Mouse (Mus musculus) left cerebral cortex, adult 9 months (tissue): ENCODE measurements around the gene Hmgn2.
"Not testable (repeated sequence)": the region's sequence is repeated elsewhere in the genome, so short reads cannot be mapped to it uniquely, and the experiment has no call there.

Source experiments
- DNase-seq, 2 experiments: peaks; one replicate each; pipeline ENCODE4 v3.0.0; 2022; ENCODE audit warnings: low spot score in 2 of 2

Hmgn2 gene

DNA sequence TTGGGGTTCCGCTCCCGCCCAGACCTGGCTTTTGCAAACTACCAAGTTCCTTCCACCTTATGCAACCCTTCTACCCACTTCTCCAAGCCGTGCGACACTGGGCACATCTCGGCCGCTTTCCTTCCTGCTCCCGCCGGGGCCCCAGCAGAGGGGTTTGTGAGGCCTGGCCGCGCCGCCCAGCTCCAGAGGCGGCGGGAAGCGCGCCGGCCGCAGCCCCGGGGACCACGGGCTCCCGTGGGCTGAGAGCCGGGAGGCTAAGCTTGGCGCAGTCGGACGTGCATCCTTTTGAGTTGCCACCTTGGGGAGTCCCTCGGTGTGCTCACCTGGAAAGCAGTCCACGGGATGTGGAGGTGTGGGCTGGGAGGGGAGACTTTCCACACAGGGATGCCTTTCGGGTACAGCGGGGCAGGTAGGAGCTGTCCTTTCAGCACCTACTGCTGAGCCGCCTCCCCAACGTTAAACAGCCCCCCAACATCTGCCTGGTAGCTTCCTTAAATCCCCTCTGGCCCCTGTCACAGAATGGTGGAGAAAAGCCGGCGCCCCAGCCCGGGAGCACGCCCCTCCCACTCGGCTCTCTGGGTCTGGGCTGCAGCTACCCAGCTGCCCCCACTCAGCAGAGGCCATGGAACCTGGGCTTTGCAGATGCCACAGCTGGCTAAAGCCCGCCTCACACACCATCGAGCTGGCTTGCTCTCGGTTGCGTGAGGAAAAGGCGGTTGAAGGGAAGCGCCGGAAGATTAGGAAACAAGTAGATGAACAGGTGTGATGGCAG lies at the start of gene Hmgn2:
Gene Hmgn2 (minus strand): TSS at position 501 of the 772 bp plus-strand sequence.
- DNase-seq, result peak in 1 of 2 experiments; percentile 39

DNA sequence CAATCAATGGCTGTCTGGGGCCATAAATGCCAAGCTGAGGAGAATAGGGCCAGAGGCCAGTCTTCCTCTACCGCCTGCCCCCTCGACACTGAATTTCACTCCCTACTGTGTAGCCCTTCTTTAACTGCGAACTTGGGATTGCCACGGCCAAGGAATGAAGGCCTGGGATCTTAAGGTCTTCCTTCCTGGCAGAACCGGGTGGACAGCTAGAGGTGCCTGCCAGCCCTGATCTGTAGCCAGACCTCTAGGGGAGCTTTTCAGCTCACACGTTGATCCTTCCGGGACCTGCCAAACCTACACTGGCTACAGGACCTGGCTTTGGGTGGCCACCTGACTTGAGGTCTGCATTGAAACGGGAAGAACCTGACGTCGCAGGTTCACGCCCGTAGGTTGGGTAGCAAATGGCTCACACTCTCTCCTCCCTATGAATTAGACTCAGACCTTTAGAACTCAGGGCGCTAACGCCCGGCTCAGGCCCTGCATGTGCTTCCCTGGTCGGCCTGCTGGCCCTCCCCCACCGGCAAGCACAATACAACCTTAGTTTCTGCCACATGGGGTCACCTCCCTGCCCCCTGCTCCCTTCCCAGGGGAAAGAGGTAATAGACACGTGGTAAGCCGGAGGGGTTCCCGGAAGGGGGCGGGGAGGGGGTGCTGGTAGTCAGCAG lies 48.9 kb upstream of the Hmgn2 start:
- no peak for DNase-seq

DNA sequence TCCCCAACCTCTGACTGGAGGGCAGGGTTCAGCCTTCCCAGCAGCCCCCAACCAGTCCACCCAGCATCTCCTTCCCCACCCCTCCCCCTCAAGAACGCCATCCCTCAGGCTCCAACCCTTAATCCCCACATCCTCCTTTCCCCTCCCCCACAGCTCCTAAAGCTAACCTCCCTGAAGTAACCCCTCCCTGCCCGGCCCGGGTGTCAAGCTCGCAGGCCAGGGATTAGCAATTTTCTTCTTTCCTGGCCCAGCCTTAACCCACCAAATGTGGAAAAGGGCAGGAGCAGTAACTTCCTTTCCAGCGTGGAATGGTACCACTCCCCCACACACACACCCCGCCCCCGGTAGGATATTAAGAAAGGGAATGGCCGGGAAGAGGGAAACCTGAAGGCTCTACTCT lies 48.3 kb upstream of the Hmgn2 start:
- no peak for DNase-seq

DNA sequence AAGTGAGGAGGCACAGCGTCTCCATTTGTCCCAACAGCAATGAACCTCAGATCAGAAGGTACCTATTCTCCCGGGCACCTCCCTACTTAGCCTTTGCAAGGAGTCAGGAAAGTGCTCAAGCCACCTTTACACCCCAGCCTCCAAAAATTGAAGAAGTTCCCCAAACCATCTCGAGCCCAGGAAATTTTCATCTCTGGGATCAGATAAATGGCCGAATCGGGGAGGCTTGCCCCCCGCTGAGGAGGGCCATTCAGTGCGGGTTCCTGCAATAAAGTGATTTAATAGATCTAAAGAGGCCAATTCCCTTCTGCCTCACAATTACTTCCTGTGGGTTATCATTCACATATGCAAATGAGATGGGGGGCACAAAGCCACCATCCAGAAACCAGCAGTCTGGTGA lies 47.8 kb upstream of the Hmgn2 start:
- no peak for DNase-seq

DNA sequence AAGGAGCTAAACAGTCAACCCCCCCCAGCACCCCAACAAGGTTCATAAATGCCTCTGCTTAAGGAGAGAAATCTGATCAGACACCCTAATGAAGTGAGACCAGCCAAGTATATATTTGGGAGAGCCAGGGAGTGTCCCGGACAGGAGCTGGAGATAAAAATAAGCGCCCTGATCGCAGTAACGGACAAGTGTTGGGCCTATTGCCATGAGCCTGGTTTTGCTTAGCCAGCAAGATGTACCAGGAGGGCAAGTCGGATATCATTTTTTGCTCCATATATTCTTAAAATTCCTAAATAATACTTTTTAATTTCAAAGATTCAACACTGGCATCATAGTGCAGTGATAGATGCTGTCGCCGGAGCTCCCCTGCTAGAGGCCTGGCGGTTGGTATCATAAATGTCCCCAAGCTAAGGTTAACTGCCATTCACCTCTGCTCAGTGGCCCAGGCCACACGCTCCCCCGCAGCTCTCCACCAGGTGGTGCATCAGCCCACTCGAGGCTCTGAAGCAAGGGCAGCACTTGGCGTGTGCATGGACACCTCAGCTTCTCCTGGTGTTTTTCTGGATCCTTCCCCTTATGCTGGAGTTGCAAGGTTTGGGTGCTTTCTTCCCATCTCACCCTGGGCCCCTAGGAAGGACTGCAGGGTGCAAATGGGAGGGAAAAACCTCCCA lies 44.5 kb upstream of the Hmgn2 start:
- no peak for DNase-seq

DNA sequence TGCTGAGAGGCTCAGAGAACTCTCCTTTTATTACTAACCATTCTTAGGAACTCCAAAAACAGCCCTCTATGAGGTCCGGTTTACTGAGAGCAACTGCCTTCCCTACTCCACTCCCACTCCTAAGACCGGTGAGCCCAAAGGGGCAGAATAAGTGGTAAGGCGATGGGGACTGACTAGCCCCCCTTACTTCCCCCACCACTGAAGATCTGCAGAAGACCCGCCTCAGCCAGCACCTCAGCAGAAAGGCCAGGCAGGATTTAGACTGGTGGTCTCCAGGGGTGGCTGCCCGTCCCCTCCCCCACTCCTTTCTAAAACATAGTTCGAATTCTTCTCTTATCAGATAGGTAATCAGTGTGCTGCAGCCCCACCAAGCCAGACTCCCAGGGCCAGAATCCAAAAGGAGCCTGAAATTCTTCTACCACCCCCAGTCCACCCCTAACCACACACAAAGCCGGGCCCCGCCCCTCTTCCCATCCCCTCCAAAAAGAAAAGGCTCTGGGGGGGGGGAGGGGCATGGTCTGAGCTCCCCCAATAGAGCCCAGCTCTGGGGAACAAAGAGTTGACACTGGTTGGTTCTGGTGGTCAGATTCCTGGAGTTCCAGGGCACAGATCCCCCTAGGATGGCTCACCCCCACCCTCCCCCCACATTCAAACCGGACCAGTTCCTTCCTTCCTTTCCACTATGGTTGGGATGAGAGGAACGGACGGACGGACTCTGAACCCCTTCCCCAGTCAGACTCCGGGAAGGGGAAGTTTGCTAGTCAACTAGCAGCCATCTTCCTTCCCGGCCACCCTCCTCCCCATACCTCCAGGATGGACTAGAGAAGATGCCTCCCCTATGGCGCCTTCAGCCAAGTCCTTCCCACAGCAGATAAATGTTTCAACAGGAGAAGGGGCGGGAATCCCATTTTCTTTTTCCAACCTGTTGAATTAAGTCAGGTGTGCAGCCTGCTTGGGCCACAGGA lies 43.3 kb upstream of the Hmgn2 start:
- DNase-seq, result no peak

DNA sequence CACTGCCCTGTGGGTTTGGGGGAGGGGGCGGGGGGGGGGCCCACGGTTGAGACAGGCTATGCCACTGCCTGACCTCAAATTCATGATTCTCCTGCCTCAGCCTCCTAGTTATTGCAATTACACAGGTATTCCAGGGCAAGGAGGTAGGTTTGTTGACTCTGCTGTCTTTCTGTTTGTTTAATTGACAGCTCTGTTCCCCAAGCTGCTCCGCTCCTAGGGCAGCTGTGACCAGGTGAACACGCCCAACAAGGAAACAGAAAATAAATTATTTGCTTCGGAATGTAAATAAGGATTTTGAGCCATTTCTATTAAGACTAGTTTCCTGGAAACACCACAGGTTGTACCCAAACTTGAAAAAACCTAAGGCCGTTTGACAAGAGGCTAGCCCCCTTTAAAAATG lies 41.3 kb upstream of the Hmgn2 start:
- DNase-seq, result no peak

DNA sequence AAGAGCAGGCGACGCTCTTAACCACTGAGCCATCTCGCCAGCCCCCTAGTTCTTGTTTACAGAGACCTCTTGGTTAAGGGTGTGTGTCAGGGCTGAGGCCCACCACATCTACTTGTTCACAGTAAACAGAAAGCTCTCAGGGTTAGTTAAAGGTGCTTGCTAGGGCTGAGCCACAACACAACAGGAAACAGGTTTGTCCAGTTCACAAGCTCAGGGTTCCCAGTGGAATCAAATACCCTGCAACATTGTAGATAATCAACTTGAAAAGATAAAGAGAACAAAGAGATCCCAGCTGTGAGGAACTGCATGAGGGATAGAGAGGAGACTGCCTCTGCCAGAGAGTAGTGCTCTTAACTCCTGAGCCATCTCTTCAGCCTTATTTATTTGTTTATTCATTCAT lies 38.4 kb upstream of the Hmgn2 start:
- DNase-seq, result no peak

DNA sequence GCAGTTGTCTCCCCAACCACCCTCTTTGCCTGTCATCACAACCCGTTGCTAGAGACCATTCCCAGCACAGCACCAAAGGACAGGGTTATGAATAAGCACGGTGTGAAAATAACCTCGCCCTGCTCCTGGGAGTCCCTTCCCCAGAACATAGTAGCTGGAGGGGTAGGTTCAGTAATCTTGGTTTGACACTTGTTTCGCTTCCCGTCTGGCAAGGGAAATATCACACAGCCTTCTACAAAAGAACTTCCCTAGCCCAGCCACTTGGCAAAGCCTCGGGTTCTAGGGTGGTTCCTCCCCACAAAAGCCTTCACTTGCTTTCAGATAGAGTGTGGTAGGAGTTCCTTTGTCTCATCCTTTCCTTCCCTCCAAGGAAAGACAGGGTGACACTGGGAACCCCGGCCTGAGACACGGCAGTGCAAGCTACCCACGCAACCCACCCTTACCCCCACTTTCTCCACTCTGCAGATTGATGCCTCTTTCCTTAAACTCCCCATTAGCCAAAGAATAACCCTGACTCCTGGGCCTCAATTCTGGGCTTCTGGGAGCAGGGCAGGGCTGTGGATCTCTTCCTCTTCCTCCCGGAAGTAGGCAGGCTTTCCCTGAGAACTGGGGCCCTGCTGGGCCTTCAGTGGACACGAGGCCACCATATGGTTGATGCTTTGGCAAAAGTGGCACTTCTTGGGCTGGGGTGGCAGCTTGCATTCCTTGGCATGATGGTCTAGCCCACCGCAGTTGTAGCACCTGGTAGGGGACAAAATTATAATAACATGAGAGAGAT lies 37.3 kb upstream of the Hmgn2 start:
- DNase-seq, result no peak

DNA sequence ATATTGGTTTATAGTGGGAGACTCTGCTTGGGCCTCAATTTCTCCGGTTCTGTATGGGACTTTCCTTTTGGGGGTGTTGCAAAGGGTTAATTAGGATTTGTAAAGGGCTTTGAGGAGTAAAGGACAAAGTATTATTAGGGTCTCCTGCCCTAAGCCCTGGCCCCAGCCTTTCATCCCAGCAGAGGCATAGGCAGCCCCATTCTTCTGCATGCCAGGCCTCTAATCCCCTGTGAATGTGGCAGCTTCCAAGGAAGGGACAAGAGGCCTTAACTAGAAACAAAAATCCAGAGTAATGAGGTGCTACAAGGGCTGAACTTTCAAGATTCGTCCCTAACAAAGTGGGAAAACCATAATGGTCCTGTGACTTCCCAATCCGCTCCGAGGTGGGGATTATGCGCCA lies 34.5 kb upstream of the Hmgn2 start:
- DNase-seq, result no peak

DNA sequence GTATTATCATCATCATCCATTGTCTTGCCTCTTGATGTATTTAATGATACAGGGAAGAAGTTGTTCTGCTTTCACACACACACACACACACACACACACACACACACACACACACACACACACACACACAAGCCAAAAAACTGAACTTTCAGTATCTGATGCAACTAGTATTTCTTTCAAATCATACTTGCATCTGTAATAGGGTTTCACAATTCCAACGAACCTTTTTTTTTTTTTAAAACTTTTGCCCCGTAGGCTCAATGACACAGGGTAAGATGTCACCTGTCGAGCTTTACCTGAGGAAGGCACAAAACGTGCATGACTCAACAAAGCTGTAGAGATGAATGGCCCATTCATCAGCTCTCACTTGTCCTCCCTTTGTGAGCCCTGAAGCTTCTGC lies 33.8 kb upstream of the Hmgn2 start:
- no peak for DNase-seq

DNA sequence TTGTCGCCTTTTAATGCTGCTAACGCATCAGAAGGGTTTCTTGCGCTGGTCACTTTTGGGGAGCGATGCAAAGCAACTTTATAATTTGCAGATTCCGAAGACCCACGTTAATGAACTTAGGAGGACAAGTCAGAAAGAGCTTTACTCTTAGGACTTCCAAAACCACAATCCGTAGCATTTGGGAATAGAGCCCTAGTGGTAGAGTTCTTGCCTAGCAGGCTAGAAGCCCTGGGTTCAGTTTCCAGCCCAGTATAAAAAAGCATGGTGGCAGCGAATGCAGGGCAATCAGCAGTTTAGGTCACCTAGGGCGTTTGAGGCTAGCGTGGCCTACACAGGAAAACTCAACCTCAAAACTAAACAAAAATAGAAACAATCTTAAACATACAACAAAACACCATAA lies 33.3 kb upstream of the Hmgn2 start:
- DNase-seq, result no peak

DNA sequence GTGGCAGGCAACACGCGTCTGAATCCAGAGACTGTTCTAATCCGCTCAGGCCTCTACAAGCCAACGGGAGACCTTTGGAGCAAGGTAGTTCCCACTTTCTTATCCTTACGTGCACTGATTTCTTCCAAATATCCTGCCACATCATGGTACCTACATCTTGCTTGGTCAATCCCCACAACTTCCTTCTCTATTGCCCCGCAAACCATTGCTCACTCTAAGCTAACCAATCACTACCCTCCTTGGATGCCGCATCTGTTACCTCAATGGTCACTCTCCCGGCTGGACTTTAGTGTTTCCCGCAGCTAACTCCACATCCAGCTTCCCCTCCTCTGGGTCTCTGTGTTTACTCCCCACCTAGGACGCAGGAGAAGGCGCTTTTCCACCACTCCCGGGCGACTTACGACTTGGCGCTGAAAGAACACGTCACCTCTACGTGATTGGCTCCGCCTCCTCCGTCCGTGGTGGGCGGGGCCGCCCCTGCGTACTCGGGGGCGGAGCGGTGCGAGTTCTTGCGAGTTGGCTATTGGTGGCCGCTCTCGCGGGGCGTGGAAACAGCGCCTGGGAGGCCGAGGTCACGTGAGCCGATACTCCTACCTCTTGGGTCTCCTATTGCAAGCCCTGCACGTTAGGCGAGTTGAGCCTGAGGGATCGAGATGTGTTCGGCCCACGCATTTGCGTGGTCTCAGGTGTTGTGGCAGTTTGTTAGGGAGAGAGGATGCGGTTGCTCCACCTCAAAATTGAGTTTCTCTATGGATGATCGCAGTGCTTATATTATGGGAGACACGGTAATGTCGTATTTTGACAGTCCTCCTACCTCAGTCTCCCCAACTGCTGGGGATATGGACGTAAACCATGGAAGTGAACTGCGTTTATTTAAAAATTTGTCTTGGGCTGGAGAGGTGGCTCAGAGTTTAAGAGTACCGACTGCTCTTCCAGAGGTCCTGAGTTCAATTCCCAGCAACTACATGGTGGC lies 32.3 kb upstream of the Hmgn2 start, which contains the start of gene Dhdds:
Gene Dhdds (minus strand): TSS at position 453 of the 973 bp plus-strand sequence.
- peak; percentile 88 to 96 for DNase-seq

DNA sequence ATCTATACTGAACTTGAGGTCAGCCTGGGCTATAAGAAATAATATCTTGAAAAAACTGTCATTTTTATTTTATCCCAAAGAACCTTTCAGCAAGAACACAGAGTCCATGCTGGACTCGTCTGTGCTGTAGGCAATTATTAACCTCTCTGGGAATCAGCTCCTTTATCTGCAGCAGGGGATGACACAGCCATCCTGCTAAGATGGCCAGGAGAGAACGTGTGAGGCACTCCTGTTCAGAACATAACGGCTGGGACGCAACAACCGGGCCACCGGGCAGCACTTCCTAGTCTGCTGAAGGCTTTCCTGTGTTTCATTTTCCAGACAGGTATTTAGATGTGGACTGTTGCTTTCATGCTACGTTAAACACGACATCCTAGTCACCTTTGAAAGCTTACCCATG lies 26.2 kb upstream of the Hmgn2 start:
- no peak for DNase-seq

DNA sequence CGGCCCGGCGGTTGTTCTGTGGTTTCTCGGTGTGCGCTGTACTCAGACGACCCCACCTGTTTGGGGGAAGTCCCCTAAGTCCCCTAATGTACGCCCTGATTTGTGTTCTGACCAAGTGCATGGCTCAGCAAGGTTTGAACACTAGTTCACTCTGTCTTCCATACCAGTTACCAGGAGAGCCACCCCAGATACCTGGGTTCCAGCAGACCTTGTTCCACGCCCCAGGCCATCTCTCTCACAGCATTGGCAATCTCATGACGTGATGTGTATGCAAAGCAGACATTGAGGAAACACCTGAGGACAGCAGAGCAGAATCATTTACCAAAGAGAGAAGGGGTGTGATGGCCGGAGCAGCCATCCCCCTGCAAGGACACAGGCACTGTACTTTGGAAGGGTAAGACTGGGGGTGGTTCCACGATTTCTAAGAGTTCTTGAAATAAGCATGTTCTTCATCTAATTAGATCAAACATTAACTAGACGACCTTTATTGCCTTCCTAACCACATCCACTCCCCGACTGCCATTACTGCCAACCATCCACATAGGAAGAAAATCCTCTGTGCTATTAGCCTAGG lies 22.7 kb upstream of the Hmgn2 start:
- no peak for DNase-seq

DNA sequence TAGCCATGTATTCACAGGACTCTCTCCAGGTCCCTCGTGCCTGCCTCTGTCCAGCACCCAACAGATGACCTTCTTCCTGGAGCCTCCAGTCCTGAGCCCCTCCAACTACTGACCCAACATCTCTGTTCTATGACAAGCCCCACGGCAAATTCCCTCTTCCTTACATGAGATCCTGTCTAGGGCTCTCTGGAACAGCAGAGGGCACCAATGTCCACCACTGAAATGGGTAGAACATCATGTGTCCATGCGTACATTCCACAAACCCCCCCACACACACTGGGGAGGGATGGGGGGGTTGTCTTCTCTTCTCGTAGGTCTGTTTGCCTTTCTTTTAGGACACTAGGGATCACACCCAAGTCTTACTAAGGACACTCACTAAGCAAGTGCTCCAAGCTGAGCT lies 21.6 kb upstream of the Hmgn2 start:
- DNase-seq, result no peak

DNA sequence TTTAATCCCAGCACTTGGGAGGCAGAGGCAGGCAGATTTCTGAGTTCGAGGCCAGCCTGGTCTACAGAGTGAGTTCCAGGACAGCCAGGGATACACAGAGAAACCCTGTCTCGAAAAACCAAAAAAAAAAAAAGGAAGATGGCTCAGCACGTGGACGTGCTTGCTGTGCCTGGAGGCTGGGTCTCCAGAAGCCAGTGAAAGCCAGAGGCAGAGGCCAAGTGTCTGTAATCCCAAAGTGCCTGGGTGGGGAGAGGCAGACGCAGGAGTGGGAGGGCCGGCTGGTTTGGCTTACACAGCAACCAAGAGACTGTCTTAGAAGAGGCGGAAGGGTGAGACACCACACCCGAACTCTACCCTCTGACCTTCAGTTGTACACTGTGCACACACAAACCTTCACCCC lies 19.8 kb upstream of the Hmgn2 start:
- not testable (repeated sequence) for DNase-seq

DNA sequence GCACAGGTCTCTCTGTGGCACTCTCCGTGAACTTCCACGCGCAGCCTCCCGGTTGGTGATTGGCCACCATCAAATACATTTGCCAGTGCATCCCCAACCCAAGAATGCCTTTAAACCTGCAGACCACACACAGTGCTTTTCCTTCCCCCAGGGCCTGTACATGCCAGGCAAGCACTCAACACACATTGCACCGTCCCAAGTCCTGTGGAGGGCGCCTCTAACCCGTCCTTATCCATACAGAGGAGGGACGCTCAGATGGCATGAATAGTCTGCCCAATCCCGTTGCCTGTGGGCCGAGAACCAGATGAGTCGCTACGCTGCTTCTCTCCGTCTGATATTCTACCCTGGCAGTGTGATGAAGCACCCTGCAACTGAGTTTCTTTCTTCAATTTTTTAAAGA lies 14.5 kb upstream of the Hmgn2 start:
- DNase-seq, result no peak

DNA sequence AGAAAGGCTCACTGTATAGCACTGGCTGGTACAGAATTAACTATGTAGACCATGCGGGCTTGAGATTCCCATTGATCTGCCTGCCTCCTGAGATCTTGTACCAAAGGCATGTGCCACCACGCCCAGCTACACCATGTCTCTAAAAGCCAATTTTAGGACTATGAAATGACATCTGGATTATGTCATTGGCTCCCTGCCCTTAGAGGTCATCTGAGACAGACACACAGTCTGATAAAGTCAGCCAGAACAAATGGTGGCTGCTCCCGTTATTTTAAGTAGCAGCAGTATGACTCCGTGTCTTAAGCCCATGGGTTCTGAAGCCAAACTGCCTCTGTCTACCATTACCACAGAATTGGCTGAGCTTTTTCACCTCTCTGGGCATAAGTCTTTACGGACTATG lies 12.0 kb upstream of the Hmgn2 start:
- no peak for DNase-seq
